Comparison of ENCODE assay signal across 20 mouse cellular contexts in genomic region chr3:138977413-138977812, GRCm38 (mm10).
A peak's percentile ranks its signal among the peaks of the same experiment; 100 is the strongest.
DNase-seq lines count a peak whose midpoint lies in the region; ATAC-seq and TF ChIP-seq lines count a peak whose summit lies in the region.
"Had no signal": no experiment of that assay in that cellular context is flagged by ENCODE, and none has a peak within 500 bp of the region (broad histone marks: within the 10 kb centered on the region; RNA-seq: fewer than 3 reads in every experiment).

No protein-coding gene starts in this region.

- H3K27me3 ChIP-seq in midbrain, postnatal 0 days (ENCODE audit: insufficient read depth, low read length): no peaks in the 10 kb centered on the region
- no peaks in the 10 kb centered on the region for H3K27me3 ChIP-seq in midbrain, embryonic 14.5 days (ENCODE audit: control insufficient read depth, insufficient read depth, low read length)
- no peaks in the 10 kb centered on the region for H3K27me3 ChIP-seq in MEL (ENCODE audit: control insufficient read depth in 1 of 2, insufficient read depth in 2 of 2, low read length in 2 of 2)
- no peaks in the 10 kb centered on the region for H3K27me3 ChIP-seq in kidney, embryonic 15.5 days
- H3K27me3 ChIP-seq: embryonic facial prominence, embryonic 15.5 days; heart, embryonic 12.5 days; hindbrain, embryonic 15.5 days had no signal

- no peak overlapping the region for H3K4me2 ChIP-seq in midbrain, postnatal 0 days (ENCODE audit: low read depth, low read length, poor library complexity, severe bottlenecking)
- H3K4me2 ChIP-seq in midbrain, embryonic 14.5 days (ENCODE audit: low read length): no peak overlapping the region
- H3K4me2 ChIP-seq in kidney, embryonic 15.5 days: no peak overlapping the region
- H3K4me2 ChIP-seq: embryonic facial prominence, embryonic 15.5 days; heart, embryonic 12.5 days; hindbrain, embryonic 15.5 days had no signal

- H3K4me3 ChIP-seq in layer of hippocampus, adult 2 months: no peak overlapping the region
- no peak overlapping the region for H3K4me3 ChIP-seq in midbrain, postnatal 0 days (ENCODE audit: low read depth, low read length)
- H3K4me3 ChIP-seq in midbrain, embryonic 14.5 days (replicated peaks; ENCODE audit: low read depth, low read length): no peak overlapping the region
- no peak overlapping the region for H3K4me3 ChIP-seq in MEL (ENCODE audit: control insufficient read depth in 1 of 2, insufficient read depth in 1 of 2, low read depth in 2 of 2, low read length in 2 of 2)
- H3K4me3 ChIP-seq in kidney, embryonic 15.5 days (replicated peaks): no peak overlapping the region
- H3K4me3 ChIP-seq: embryonic facial prominence, embryonic 15.5 days; erythroblast, embryonic 14.5 days; forebrain, embryonic 10.5 days; heart, embryonic 12.5 days; hindbrain, embryonic 15.5 days had no signal

- no peak for TF ChIP-seq POLR2A in MEL (IDR thresholded peaks at IDR 0.05; ENCODE audit: control insufficient read depth in 1 of 2, insufficient read depth in 1 of 2, low read depth in 1 of 2, low read length in 2 of 2, poor library complexity in 1 of 2)

- no peaks in the 10 kb centered on the region for H3K79me2 ChIP-seq in MEL (ENCODE audit: control insufficient read depth, insufficient read depth, low read length, poor library complexity)

- peak; percentile 41; the same call in 1 of the 2 replicates for TF ChIP-seq CTCF in layer of hippocampus, adult 2 months (conservative IDR thresholded peaks at IDR 0.05)
- peak; percentile 21 for TF ChIP-seq CTCF in midbrain, postnatal 0 days (IDR thresholded peaks at IDR 0.05)
- peak in 1 of 3 experiments; percentile 34; a peak in 2 of 6 replicates for TF ChIP-seq CTCF in MEL (IDR thresholded peaks at IDR 0.05 in 2 of 3, conservative IDR thresholded peaks at IDR 0.05 in 1 of 3; ENCODE audit: control insufficient read depth in 1 of 3, insufficient read depth in 1 of 3, low read depth in 2 of 3, low read length in 3 of 3, poor library complexity in 1 of 3, severe bottlenecking in 1 of 3)

- ATAC-seq in midbrain, postnatal 0 days (ENCODE audit: low FRiP score): no peak
- no peak for ATAC-seq in midbrain, embryonic 14.5 days (ENCODE audit: low FRiP score, low TSS enrichment)
- ATAC-seq in kidney, embryonic 15.5 days (replicated peaks; ENCODE audit: low FRiP score): no peak
- ATAC-seq: forebrain, embryonic 14.5 days had no signal

- DNase-seq in layer of hippocampus, adult 2 months (ENCODE audit: low spot score in 2 of 2): no peak
- DNase-seq in layer of hippocampus, adult 8-10 months (ENCODE audit: low spot score in 2 of 2): no peak
- no peak for DNase-seq in midbrain, postnatal 0 days (ENCODE audit: low spot score)
- DNase-seq in midbrain, embryonic 14.5 days: no peak
- DNase-seq in MEL (ENCODE audit: low read depth, low spot score): no peak
- no peak for DNase-seq in urinary bladder, postnatal 36 days (ENCODE audit: low spot score in 2 of 2)
- DNase-seq: adrenal gland, postnatal 10 days; cerebellum, adult 11 months; cerebellum, adult 8-10 months; cerebellum, postnatal 14 days; embryo, embryonic 11 days; gastrocnemius, postnatal 14 days; heart, postnatal 36 days had no signal

- H3K27ac ChIP-seq in layer of hippocampus, adult 2 months: no peak overlapping the region
- no peak overlapping the region for H3K27ac ChIP-seq in midbrain, postnatal 0 days (ENCODE audit: low read depth, low read length)
- H3K27ac ChIP-seq in midbrain, embryonic 14.5 days (replicated peaks; ENCODE audit: low read depth, low read length): no peak overlapping the region
- H3K27ac ChIP-seq in MEL (ENCODE audit: control insufficient read depth, low read depth, low read length): no peak overlapping the region
- H3K27ac ChIP-seq in kidney, embryonic 15.5 days: no peak overlapping the region
- H3K27ac ChIP-seq: embryonic facial prominence, embryonic 15.5 days; forebrain, embryonic 10.5 days; hindbrain, embryonic 15.5 days had no signal

- no peak overlapping the region for H3K9ac ChIP-seq in midbrain, postnatal 0 days (replicated peaks; ENCODE audit: low read length, poor library complexity, severe bottlenecking)
- no peak overlapping the region for H3K9ac ChIP-seq in midbrain, embryonic 14.5 days (replicated peaks; ENCODE audit: low read length)
- H3K9ac ChIP-seq in MEL (ENCODE audit: control insufficient read depth, low read depth, low read length, poor library complexity, severe bottlenecking): no peak overlapping the region
- H3K9ac ChIP-seq in kidney, embryonic 15.5 days: no peak overlapping the region
- H3K9ac ChIP-seq: embryonic facial prominence, embryonic 15.5 days; heart, embryonic 12.5 days; hindbrain, embryonic 15.5 days had no signal

- H3K4me1 ChIP-seq in midbrain, postnatal 0 days (ENCODE audit: insufficient read depth, low read length): no peaks in the 10 kb centered on the region
- no peaks in the 10 kb centered on the region for H3K4me1 ChIP-seq in midbrain, embryonic 14.5 days (ENCODE audit: control insufficient read depth, insufficient read depth, low read length)
- H3K4me1 ChIP-seq in MEL (ENCODE audit: control insufficient read depth in 1 of 2, insufficient read depth in 2 of 2, low read length in 2 of 2): no peaks in the 10 kb centered on the region; a peak in 1 of 4 replicates
- H3K4me1 ChIP-seq in kidney, embryonic 15.5 days: no peaks in the 10 kb centered on the region
- H3K4me1 ChIP-seq: embryonic facial prominence, embryonic 15.5 days; forebrain, embryonic 10.5 days; hindbrain, embryonic 15.5 days had no signal

- H3K9me3 ChIP-seq in midbrain, postnatal 0 days (ENCODE audit: low read length): no peaks in the 10 kb centered on the region
- no peaks in the 10 kb centered on the region for H3K9me3 ChIP-seq in midbrain, embryonic 14.5 days (ENCODE audit: control insufficient read depth, low read length)
- no peaks in the 10 kb centered on the region for H3K9me3 ChIP-seq in MEL (replicated peaks; ENCODE audit: insufficient read depth, low read length)
- no peaks in the 10 kb centered on the region for H3K9me3 ChIP-seq in kidney, embryonic 15.5 days (replicated peaks)
- H3K9me3 ChIP-seq: embryonic facial prominence, embryonic 15.5 days; heart, embryonic 12.5 days; hindbrain, embryonic 15.5 days had no signal

- H3K36me3 ChIP-seq in midbrain, postnatal 0 days (ENCODE audit: insufficient read depth, low read length): 0 out of 2 replicates have a peak, but pooled peaks cover 4% of the 10 kb centered on the region
- H3K36me3 ChIP-seq in midbrain, embryonic 14.5 days (ENCODE audit: control insufficient read depth, insufficient read depth, low read length): no peaks in the 10 kb centered on the region
- peaks cover 0 to 1% of the 10 kb centered on the region in 2 experiments; a peak in 1 of 4 replicates for H3K36me3 ChIP-seq in MEL (ENCODE audit: control insufficient read depth in 1 of 2, insufficient read depth in 2 of 2, low read length in 2 of 2)
- peaks cover 25% of the 10 kb centered on the region for H3K36me3 ChIP-seq in kidney, embryonic 15.5 days

- TF ChIP-seq EP300 in MEL (IDR thresholded peaks at IDR 0.05; ENCODE audit: low read depth in 1 of 2, low read length in 2 of 2): no peak

- TF ChIP-seq RAD21 in MEL (IDR thresholded peaks at IDR 0.05; ENCODE audit: low read depth, low read length): peak; percentile 3

- 96% methylated on average over 1 of the region's 1 CpGs for WGBS in midbrain, postnatal 0 days
- 91% methylated on average over 1 of the region's 1 CpGs for WGBS in midbrain, embryonic 14.5 days
- WGBS in kidney, embryonic 15.5 days: 92% methylated on average over 1 of the region's 1 CpGs

TF ChIP-seq in MEL, 35 proteins besides CTCF, POLR2A, EP300 and RAD21:
- TF ChIP-seq BHLHE40 (IDR thresholded peaks at IDR 0.05; ENCODE audit: borderline replicate concordance, low read depth, low read length) (no peak), USF1 (IDR thresholded peaks at IDR 0.05; ENCODE audit: low read depth, low read length) (no peak), POLR2AphosphoS2 (IDR thresholded peaks at IDR 0.05; ENCODE audit: low read length) (no peak), UBTF (IDR thresholded peaks at IDR 0.05; ENCODE audit: borderline replicate concordance, insufficient read depth, low read depth, low read length) (no peak), GATA1 (IDR thresholded peaks at IDR 0.05; ENCODE audit: low read depth, low read length) (no peak), ELF1 (IDR thresholded peaks at IDR 0.05; ENCODE audit: low read depth, low read length) (no peak), SIN3A (IDR thresholded peaks at IDR 0.05; ENCODE audit: low read length) (no peak), ZC3H11A (IDR thresholded peaks at IDR 0.05; ENCODE audit: low read depth, low read length) (no peak), MAX (IDR thresholded peaks at IDR 0.05; ENCODE audit: low read length) (no peak), POLR2AphosphoS5 (IDR thresholded peaks at IDR 0.05; ENCODE audit: borderline replicate concordance, low read depth, low read length) (no peak), NELFE (IDR thresholded peaks at IDR 0.05; ENCODE audit: low read depth, low read length) (no peak), ZMIZ1 (IDR thresholded peaks at IDR 0.05; ENCODE audit: low read depth, low read length) (no peak), TAL1 (IDR thresholded peaks at IDR 0.05; ENCODE audit: low read length) (no peak)
